Mouse (Mus musculus): ENCODE results near the gene Ces2e. TPM values are rescaled to one million over a fixed set of nuclear protein-coding genes. Genes with fewer than 3 reads are reported as not detected.

The Ces2e gene
- polyA plus RNA-seq, 1 experiment from 2014 or later: 0.15 TPM

DNA sequence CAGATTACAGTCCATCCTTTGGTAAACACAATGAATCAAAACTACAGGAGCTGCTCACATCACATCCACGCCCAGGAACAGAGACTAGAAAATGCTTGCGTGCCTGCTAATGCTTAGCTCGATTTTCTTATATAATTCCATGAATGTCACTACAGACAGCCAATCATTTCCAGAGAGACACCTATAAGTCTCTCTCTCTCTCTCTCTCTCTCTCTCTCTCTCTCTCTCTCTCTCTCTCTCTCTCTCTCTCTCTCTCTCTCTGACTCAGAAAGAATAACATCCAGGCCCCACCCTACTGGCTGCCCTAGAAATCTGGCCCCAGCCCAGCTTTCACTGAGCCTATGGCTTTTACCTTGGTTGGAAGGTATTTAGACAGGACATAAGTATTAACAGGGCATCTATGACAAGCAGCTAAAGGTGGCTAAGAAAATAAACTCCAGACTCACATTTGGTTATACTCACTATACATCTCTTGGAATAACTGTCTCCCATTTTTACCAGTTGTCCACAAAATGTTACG is 37.4 kb downstream of the Ces2e start:
- Histone ChIP-seq H3K9ac (no peak overlapping the region), H3K36me3 (no peaks in the 10 kb centered on the region), H3K4me3 (no peak overlapping the region), H3K27ac (no peak overlapping the region), H3K4me2 (no peak overlapping the region), H3K27me3 (no peaks in the 10 kb centered on the region), H3K4me1 (no peaks in the 10 kb centered on the region), H3K9me3 (no peaks in the 10 kb centered on the region)
- no peak for ATAC-seq (ENCODE audit: borderline replicate concordance, extremely low read depth, low FRiP score, low TSS enrichment)
- WGBS: 76% methylated on average over 4 of the region's 4 CpGs

DNA sequence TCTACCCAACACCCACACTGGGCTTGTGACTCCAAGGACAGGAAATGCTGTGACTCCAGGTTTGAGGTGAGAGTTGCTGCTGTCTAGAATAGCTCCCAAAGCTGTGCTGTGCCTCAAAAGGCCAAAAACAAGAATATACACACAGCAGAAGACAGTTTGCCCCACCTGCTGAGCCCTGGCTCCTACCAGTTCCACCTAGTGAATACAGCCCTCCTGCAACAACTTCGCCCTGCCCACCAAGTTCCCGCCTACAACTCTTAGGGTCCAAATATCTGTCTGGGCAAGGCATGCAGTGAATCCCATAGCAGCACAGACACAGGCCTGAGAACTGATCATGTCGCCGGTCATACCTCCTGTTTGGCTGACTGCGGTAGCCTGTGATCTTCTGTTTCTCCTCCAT is 58.1 kb downstream of the Ces2e start:
- no peak for ATAC-seq (ENCODE audit: borderline replicate concordance, extremely low read depth, low FRiP score, low TSS enrichment)
- H3K27ac ChIP-seq: no peak overlapping the region
- WGBS: 89% methylated on average over 5 of the region's 5 CpGs
- no peaks in the 10 kb centered on the region for H3K27me3 ChIP-seq
- H3K4me1 ChIP-seq: no peaks in the 10 kb centered on the region
- H3K4me3 ChIP-seq: no peak overlapping the region
- H3K4me2 ChIP-seq: no peak overlapping the region
- H3K9me3 ChIP-seq: no peaks in the 10 kb centered on the region; the same call in 1 of the 2 replicates
- no peak overlapping the region for H3K9ac ChIP-seq
- H3K36me3 ChIP-seq: no peaks in the 10 kb centered on the region

Other genes with a start within 250 kb of the Ces2e start
- gene Ces2a, start 192.3 kb upstream of the Ces2e start, polyA plus RNA-seq (2015; fragmentation: Nextera tagmentation; extraction: Ambion mirVana): not detected in 2 replicates
- 1.2 and 1.4 TPM in 2 replicates for gene Ces2b, start 94.7 kb upstream of the Ces2e start, polyA plus RNA-seq (2015; fragmentation: Nextera tagmentation; extraction: Ambion mirVana)
- gene Ces2c, start 79.2 kb upstream of the Ces2e start, polyA plus RNA-seq (2015; fragmentation: Nextera tagmentation; extraction: Ambion mirVana): not detected in 2 replicates
- gene Ces2f, start 21.1 kb downstream of the Ces2e start, polyA plus RNA-seq (2015; fragmentation: Nextera tagmentation; extraction: Ambion mirVana): not detected in 2 replicates
- 0.94 and 1.7 TPM in 2 replicates for gene Ces2g, start 35.5 kb downstream of the Ces2e start, polyA plus RNA-seq (2015; fragmentation: Nextera tagmentation; extraction: Ambion mirVana)
- gene Ces2h, start 74.6 kb downstream of the Ces2e start, polyA plus RNA-seq (2015; fragmentation: Nextera tagmentation; extraction: Ambion mirVana): not detected in 2 replicates
- gene Ces3a, start 122.3 kb downstream of the Ces2e start, polyA plus RNA-seq (2015; fragmentation: Nextera tagmentation; extraction: Ambion mirVana): not detected in 2 replicates
- not detected in 2 replicates for gene Ces3b, start 157.5 kb downstream of the Ces2e start, polyA plus RNA-seq (2015; fragmentation: Nextera tagmentation; extraction: Ambion mirVana)
- gene Ces4a, start 205.5 kb downstream of the Ces2e start, polyA plus RNA-seq (2015; fragmentation: Nextera tagmentation; extraction: Ambion mirVana): not detected in 2 replicates
- 62.9 and 63.3 TPM in 2 replicates for gene Cbfb, start 244.4 kb downstream of the Ces2e start, polyA plus RNA-seq (2015; fragmentation: Nextera tagmentation; extraction: Ambion mirVana)

Data from lung, embryonic 15.5 days (tissue).